Mouse (Mus musculus): ENCODE data around the gene Mfge8. TPM values are rescaled to one million over a fixed set of nuclear protein-coding genes. Genes with fewer than 3 reads are reported as not detected.
A peak's percentile ranks its signal among the peaks of the same experiment; 100 is the strongest.

The Mfge8 gene
- total RNA-seq, 2 experiments from 2014 or later, result 136 to 148 TPM

DNA sequence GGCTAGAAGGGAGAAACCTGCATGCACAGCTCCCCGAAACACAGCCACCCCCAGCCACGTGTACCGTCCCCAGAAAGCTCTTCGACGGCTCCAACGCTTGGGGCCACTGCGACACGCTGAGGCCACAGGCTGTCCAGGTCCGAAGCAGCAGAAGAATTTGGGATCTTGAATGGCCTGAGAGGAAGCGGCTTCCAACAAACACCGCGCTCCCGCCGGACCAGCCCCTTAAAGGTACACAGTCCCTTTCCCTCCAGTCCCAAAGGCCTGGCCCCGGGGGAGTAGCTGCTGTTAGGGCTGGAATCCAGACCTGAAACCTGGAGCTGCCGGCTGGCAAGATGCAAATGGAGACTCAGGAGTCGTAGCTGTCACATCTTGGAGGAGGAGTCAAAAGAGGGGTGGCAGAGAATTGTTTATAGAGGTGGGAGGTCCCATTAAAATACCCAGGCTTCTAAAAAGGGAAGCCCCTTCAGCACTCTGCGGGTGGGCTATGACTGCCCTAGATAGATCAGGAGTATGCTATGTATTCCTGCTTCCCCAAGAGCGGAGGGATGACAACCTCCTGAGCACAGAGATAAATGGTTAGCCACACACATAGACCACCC is 17.9 kb downstream of the Mfge8 start, which contains the start of gene Hapln3:
Gene Hapln3 (minus strand): TSS at position 176 of the 602 bp plus-strand sequence.
- peak; percentile 40 for DNase-seq
- intact Hi-C loops (cut with DNase I), result no loop called here

DNA sequence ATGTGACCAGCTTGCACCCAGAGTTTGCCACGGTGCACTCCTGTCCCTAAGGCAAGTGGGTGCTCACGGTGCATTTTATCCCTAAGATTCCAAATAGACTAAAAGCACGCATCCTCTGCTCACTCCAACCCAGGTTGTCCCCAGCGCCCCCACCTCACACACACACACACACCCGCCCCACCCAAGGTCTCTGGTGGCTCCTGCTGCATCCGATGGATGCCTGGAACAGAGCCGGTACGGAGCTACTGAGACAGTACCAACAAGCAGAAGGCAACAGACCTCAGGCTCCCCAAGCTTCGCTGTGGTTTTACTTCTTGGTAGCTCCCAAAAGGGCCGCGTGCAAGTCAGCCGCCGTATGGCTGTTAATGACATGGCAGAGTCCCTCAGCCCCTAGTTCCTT is 18.5 kb downstream of the Mfge8 start:
- no peak for DNase-seq
- intact Hi-C loops (cut with DNase I), result no loop called here

DNA sequence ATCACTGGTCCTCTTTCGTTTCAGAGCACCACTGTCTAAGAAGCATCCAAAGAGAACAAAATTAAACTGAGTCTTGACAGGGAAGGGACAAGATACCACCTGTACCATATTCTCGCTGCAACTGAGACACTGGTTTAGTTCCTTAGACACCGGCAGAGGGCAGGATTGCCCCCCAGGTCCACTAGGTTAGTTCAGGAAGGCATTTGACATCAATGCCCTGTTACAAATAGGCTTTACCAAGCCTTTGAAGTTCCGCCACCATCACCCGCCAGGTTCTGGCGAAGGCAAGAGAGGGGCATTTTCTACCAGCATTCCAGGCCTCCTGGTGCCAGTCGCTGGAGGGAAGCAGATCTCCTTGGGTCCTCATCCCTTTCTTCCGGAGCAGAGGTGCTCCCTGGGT is 19.0 kb downstream of the Mfge8 start:
- intact Hi-C loops (cut with DNase I), result no loop called here
- DNase-seq, result peak; percentile 31

GRCm38 (mm10) chr7:79123465-79123864 is 25.4 kb downstream of the Mfge8 start:
- no peak for DNase-seq
- intact Hi-C loops (cut with DNase I), result no loop called here

DNA sequence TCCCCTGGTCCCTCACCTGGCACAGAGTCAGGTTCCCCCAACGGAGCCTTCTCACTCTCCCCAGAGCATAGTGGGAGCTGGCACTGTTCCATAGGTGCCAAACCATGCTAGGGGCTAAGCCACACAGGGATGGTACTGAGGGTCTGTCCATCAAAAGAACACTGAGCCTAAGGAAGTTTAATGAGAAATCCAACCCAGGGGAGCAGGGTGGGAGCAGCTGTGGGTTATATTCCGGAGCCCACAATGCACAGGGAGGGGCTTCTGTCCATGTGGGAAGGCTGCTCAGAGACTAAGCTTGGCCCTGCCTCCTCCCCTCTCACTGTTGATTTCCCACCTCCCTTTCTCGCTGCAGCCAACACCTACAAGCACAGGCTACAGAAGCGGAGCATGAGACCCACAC is 35.0 kb downstream of the Mfge8 start:
- DNase-seq, result no peak
- intact Hi-C loops (cut with DNase I), result no loop called here

GRCm38 (mm10) chr7:79096492-79096891 is 52.4 kb downstream of the Mfge8 start:
- intact Hi-C loops (cut with DNase I), result no loop called here
- no peak for DNase-seq

- intact Hi-C loops (cut with DNase I), result no loop called here
- peak; percentile 31 for DNase-seq
Observed at GRCm38 (mm10) chr7:79089111-79089510, 59.7 kb downstream of the Mfge8 start.

Other genes starting within 250 kb of the Mfge8 start
- gene Isg20, start 235.6 kb downstream of the Mfge8 start, total RNA-seq (2021), result under 1 TPM in 1 of 2 experiments, not detected in 1; 0.74 TPM
- 1 to 10 TPM; 2.2 to 2.5 TPM for gene Acan, start 95.6 kb downstream of the Mfge8 start, total RNA-seq (2021)
- gene Hapln3, start 18.0 kb downstream of the Mfge8 start, total RNA-seq (2021), result 1 to 10 TPM; 7.9 to 8.2 TPM
- gene Abhd2, start 124.1 kb upstream of the Mfge8 start, total RNA-seq (2021), result 100 to 1,000 TPM; 112 to 114 TPM
- 10 to 100 TPM; 45.0 to 49.2 TPM for gene Rlbp1, start 238.0 kb upstream of the Mfge8 start, total RNA-seq (2021)
- gene Fanci, start 242.9 kb upstream of the Mfge8 start, total RNA-seq (2021), result 1 to 10 TPM; 2.0 to 2.4 TPM